Mouse (Mus musculus) neural tube, embryonic 14.5 days (tissue): ENCODE measurements around the gene Fgfbp1. TPM values are rescaled to one million over a fixed set of nuclear protein-coding genes. Genes with fewer than 3 reads are reported as not detected.

Experiments used
- ATAC-seq: fragments of 200-750 bp; cut with Nextera tagmentation; 2 replicates; pipeline ENCODE4 v1.8.0; 2017; ENCODE audit warnings: low read depth, mild to moderate bottlenecking, moderate TSS enrichment, moderate library complexity
- H3K27ac ChIP-seq: fragments of 300-500 bp; sonication (generic); 2 replicates; pipeline ENCODE4 v1.5.1; 2014; ENCODE audit warnings: low read depth, mild to moderate bottlenecking, control low read depth, low read length, moderate library complexity, mixed read lengths
- H3K27me3 ChIP-seq: fragments of 300-500 bp; sonication (generic); 2 replicates; pipeline ENCODE4 v1.6.1; 2014; ENCODE audit warnings: low read length; ENCODE audit not compliant: control insufficient read depth, insufficient read depth
- H3K36me3 ChIP-seq: fragments of 300-500 bp; sonication (generic); 2 replicates; pipeline ENCODE4 v1.6.1; 2014; ENCODE audit warnings: low read length, mixed read lengths; ENCODE audit not compliant: control insufficient read depth, insufficient read depth
- H3K4me1 ChIP-seq: fragments of 300-500 bp; sonication (generic); 2 replicates; pipeline ENCODE4 v1.6.1; 2014; ENCODE audit warnings: low read length; ENCODE audit not compliant: control insufficient read depth, insufficient read depth
- H3K4me2 ChIP-seq: fragments of 300-500 bp; sonication (generic); 2 replicates; pipeline ENCODE4 v1.6.1; 2014; ENCODE audit warnings: mild to moderate bottlenecking, low read depth, low read length, control low read depth
- H3K4me3 ChIP-seq: fragments of 300-500 bp; sonication (generic); 2 replicates; pipeline ENCODE4 v1.5.1; 2014; ENCODE audit warnings: low read depth, low read length, control low read depth, mixed read lengths
- H3K9ac ChIP-seq: fragments of 300-500 bp; sonication (generic); replicated peaks from 2 replicates; pipeline ENCODE4 v1.6.1; 2014; ENCODE audit warnings: low read depth, mild to moderate bottlenecking, control low read depth, low read length, mixed read lengths
- H3K9me3 ChIP-seq: fragments of 300-500 bp; sonication (generic); 2 replicates; pipeline ENCODE4 v1.6.1; 2016; ENCODE audit warnings: low read length; ENCODE audit not compliant: control insufficient read depth
- WGBS: fragments of 180-500 bp; shearing (Covaris S2); extraction: QIAGEN DNeasy Blood & Tissue Kit; methylation state at CpG from one replicate; pipeline ENCODE4 v1.1.7; 2014; 5-methylcytosine and 5-hydroxymethylcytosine counted together
- polyA plus RNA-seq: library from polyadenylated mRNA; unstranded; fragments of >200 nt; fragmentation: Nextera tagmentation; extraction: Ambion mirVana; gene quantifications from 2 replicates; pipeline ENCODE4 v1.2.1, GENCODE M21; 2014

Gene Fgfbp1
- polyA plus RNA-seq, result 0.54 and 8.1 TPM in 2 replicates

DNA sequence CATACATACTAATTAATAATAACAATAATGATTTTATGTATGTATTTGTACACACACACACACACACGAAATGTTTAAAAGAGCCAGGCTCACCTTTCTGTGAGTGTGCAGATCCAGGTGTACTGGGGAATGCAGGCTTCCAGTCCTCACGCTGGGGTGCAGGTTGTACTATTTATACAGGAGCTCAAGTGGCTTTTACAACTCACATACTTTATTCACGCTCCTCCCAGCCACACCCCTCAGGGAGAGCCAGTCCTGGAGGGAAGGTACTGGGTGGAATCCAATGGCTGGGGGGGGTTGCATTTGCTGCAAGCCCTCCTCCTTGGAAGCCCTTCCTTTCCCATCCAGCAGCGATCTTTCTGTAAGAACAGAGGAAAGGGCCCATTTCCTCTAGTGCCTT is at the start of gene Fgfbp1:
TSS of gene Fgfbp1 (minus strand) at position 160 of the 400 bp plus-strand sequence.
- Histone ChIP-seq H3K27ac (no peak within 1 kb of the TSS), H3K4me2 (no peak within 1 kb of the TSS), H3K27me3 (no peaks in the 10 kb centered on the region), H3K36me3 (no peaks in the 10 kb centered on the region), H3K9ac (no peak within 1 kb of the TSS), H3K4me1 (no peaks in the 10 kb centered on the region), H3K4me3 (no peak within 1 kb of the TSS), H3K9me3 (no peaks in the 10 kb centered on the region)
- 53% methylated on average over 4 of the region's 4 CpGs for WGBS
- no peak for ATAC-seq

- no peak overlapping the region for H3K4me3 ChIP-seq
- no peak overlapping the region for H3K4me2 ChIP-seq
- no peak for ATAC-seq
- WGBS, result 94% methylated on average over 9 of the region's 9 CpGs
- H3K36me3 ChIP-seq, result no peaks in the 10 kb centered on the region; the same call in 1 of the 2 replicates
- no peaks in the 10 kb centered on the region for H3K9me3 ChIP-seq
- no peak overlapping the region for H3K27ac ChIP-seq
- no peaks in the 10 kb centered on the region for H3K27me3 ChIP-seq
- H3K9ac ChIP-seq, result no peak overlapping the region
- H3K4me1 ChIP-seq, result no peaks in the 10 kb centered on the region
Measured at GRCm38 (mm10) chr5:43998295-43998989, 16.9 kb upstream of the Fgfbp1 start.

GRCm38 (mm10) chr5:43997626-43998025 is 16.0 kb upstream of the Fgfbp1 start:
- no peaks in the 10 kb centered on the region for H3K27me3 ChIP-seq
- ATAC-seq, result no peak
- H3K27ac ChIP-seq, result no peak overlapping the region

GRCm38 (mm10) chr5:43996162-43996561 is 14.6 kb upstream of the Fgfbp1 start:
- H3K4me2 ChIP-seq, result no peak overlapping the region
- WGBS, result 86% methylated on average over 4 of the region's 4 CpGs
- H3K27ac ChIP-seq, result no peak overlapping the region
- H3K36me3 ChIP-seq, result no peaks in the 10 kb centered on the region; the same call in 1 of the 2 replicates
- H3K9me3 ChIP-seq, result no peaks in the 10 kb centered on the region
- H3K4me1 ChIP-seq, result no peaks in the 10 kb centered on the region
- H3K27me3 ChIP-seq, result no peaks in the 10 kb centered on the region
- no peak overlapping the region for H3K4me3 ChIP-seq
- H3K9ac ChIP-seq, result no peak overlapping the region
- no peak for ATAC-seq

More at GRCm38 (mm10) chr5:43997626-43998025, 16.0 kb upstream of the Fgfbp1 start:
- no peak overlapping the region for H3K4me2 ChIP-seq
- WGBS, result 95% methylated on average over 8 of the region's 8 CpGs
- no peaks in the 10 kb centered on the region for H3K4me1 ChIP-seq
- no peaks in the 10 kb centered on the region for H3K9me3 ChIP-seq
- H3K36me3 ChIP-seq, result no peaks in the 10 kb centered on the region; the same call in 1 of the 2 replicates
- H3K9ac ChIP-seq, result no peak overlapping the region
- H3K4me3 ChIP-seq, result no peak overlapping the region

DNA sequence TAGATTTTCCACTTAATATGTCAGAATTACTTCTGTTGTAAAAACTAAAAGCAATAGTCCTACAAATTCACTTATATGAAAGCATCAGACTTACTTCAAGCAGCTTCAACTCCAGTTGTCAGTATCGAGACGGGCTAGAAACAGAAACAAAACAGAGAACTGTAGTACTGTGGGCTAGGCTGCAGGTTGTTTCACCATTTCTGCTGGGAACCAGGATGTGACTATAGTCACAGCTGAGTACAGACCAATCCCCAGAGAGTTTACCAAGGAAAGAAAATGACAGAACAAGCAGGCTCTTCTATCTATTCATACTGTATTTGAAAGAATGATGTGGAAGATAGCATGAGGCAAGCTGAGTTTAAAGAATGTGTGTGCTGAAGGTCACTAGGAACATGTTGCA is 13.4 kb upstream of the Fgfbp1 start:
- no peak for ATAC-seq

DNA sequence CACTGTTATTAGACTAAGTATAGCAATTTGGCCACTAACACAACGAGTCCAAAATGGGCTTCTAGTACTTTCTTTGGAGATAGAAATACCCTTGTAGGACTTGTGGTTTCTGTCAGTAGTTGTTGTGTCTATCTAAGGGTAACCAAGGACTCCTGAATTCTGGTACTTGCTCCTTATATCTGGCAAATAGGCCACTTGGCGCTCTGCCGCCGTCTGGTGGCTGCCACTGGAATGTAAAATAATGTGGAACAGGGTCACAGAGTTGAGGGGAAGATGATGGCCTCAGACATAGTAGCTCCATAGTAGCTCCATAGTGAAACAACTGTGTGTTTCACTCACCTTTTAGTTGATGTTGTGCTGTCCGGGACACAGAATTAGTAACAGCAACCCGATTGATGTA is 8.7 kb upstream of the Fgfbp1 start:
- no peak overlapping the region for H3K4me2 ChIP-seq
- H3K27me3 ChIP-seq, result no peaks in the 10 kb centered on the region
- no peak overlapping the region for H3K9ac ChIP-seq
- H3K36me3 ChIP-seq, result no peaks in the 10 kb centered on the region
- H3K4me3 ChIP-seq, result no peak overlapping the region
- WGBS, result 58% methylated on average over 6 of the region's 6 CpGs
- H3K9me3 ChIP-seq, result no peaks in the 10 kb centered on the region
- no peak for ATAC-seq
- H3K27ac ChIP-seq, result no peak overlapping the region
- no peaks in the 10 kb centered on the region for H3K4me1 ChIP-seq

More for the DNA sequence above, 13.4 kb upstream of the Fgfbp1 start:
- Histone ChIP-seq H3K27ac (no peak overlapping the region), H3K36me3 (no peaks in the 10 kb centered on the region; the same call in 1 of the 2 replicates), H3K4me1 (no peaks in the 10 kb centered on the region), H3K4me2 (no peak overlapping the region), H3K27me3 (no peaks in the 10 kb centered on the region), H3K9ac (no peak overlapping the region), H3K9me3 (no peaks in the 10 kb centered on the region), H3K4me3 (no peak overlapping the region)
- WGBS, result 89% methylated on average over 2 of the region's 2 CpGs

- Histone ChIP-seq H3K36me3 (no peaks in the 10 kb centered on the region), H3K4me3 (no peak overlapping the region), H3K4me2 (no peak overlapping the region), H3K27me3 (no peaks in the 10 kb centered on the region), H3K27ac (no peak overlapping the region), H3K9me3 (no peaks in the 10 kb centered on the region), H3K9ac (no peak overlapping the region), H3K4me1 (no peaks in the 10 kb centered on the region)
- WGBS, result 85% methylated on average over 5 of the region's 5 CpGs
- ATAC-seq, result no peak
Measured at GRCm38 (mm10) chr5:43989017-43989416, 7.4 kb upstream of the Fgfbp1 start.

GRCm38 (mm10) chr5:43986212-43986611 is 4.6 kb upstream of the Fgfbp1 start:
- no peaks in the 10 kb centered on the region for H3K36me3 ChIP-seq
- H3K9ac ChIP-seq, result no peak overlapping the region
- H3K27me3 ChIP-seq, result no peaks in the 10 kb centered on the region
- no peak overlapping the region for H3K4me3 ChIP-seq
- H3K27ac ChIP-seq, result no peak overlapping the region
- no peak for ATAC-seq
- no peaks in the 10 kb centered on the region for H3K4me1 ChIP-seq
- no peak overlapping the region for H3K4me2 ChIP-seq
- H3K9me3 ChIP-seq, result no peaks in the 10 kb centered on the region

- no peaks in the 10 kb centered on the region for H3K27me3 ChIP-seq
- no peaks in the 10 kb centered on the region for H3K36me3 ChIP-seq
- no peaks in the 10 kb centered on the region for H3K9me3 ChIP-seq
- H3K4me1 ChIP-seq, result no peaks in the 10 kb centered on the region
- no peak overlapping the region for H3K4me3 ChIP-seq
- no peak overlapping the region for H3K4me2 ChIP-seq
- no peak overlapping the region for H3K27ac ChIP-seq
- 70% methylated on average over 1 of the region's 1 CpGs for WGBS
- no peak overlapping the region for H3K9ac ChIP-seq
- ATAC-seq, result no peak
Measured at GRCm38 (mm10) chr5:43982896-43983295, 1.3 kb upstream of the Fgfbp1 start.
